In genomic region chr1:182897071-182897470, GRCm38 (mm10) we compare ENCODE assay signal across 20 mouse cellular contexts. TPM values are rescaled to one million over a fixed set of nuclear protein-coding genes. Genes with fewer than 3 reads are reported as not detected.
A peak's percentile ranks its signal among the peaks of the same experiment; 100 is the strongest.
DNase-seq lines count a peak whose midpoint lies in the region; ATAC-seq and TF ChIP-seq lines count a peak whose summit lies in the region.
"Had no signal": no experiment of that assay in that cellular context is flagged by ENCODE, and none has a peak within 500 bp of the region (broad histone marks: within the 10 kb centered on the region; RNA-seq: fewer than 3 reads in every experiment).

No protein-coding gene starts in this region.

- TF ChIP-seq POLR2A in olfactory bulb, adult 2 months (IDR thresholded peaks at IDR 0.05; ENCODE audit: insufficient read depth, low read depth, low read length) = no peak

- no peak for TF ChIP-seq CTCF in layer of hippocampus, adult 2 months (conservative IDR thresholded peaks at IDR 0.05)
- no peak for TF ChIP-seq CTCF in olfactory bulb, adult 2 months (IDR thresholded peaks at IDR 0.05; ENCODE audit: insufficient read depth, low read depth, low read length)

- DNase-seq in layer of hippocampus, adult 2 months (ENCODE audit: low spot score in 2 of 2) = no peak
- no peak for DNase-seq in layer of hippocampus, adult 8-10 months (ENCODE audit: low spot score in 2 of 2)
- DNase-seq in neural tube, embryonic 10.5 days (ENCODE audit: extremely low spot score, low spot score) = no peak
- no peak for DNase-seq in heart, postnatal 14 days
- DNase-seq: adrenal gland, adult 8-10 months; gastrocnemius, postnatal 14 days; kidney, adult 11 months; kidney, postnatal 36 days; liver; lung, embryonic 14.5 days; lung, postnatal 14 days; thymus, postnatal 25 days had no signal

- WGBS in forebrain, embryonic 12.5 days = 76% methylated on average over 6 of the region's 6 CpGs
- WGBS in forebrain, embryonic 16.5 days = 55% methylated on average over 6 of the region's 6 CpGs
- WGBS in neural tube, embryonic 13.5 days = 58% methylated on average over 6 of the region's 6 CpGs
- 55% methylated on average over 6 of the region's 6 CpGs for WGBS in olfactory bulb, adult 2 months

- no peaks in the 10 kb centered on the region for H3K27me3 ChIP-seq in forebrain, embryonic 12.5 days
- no peaks in the 10 kb centered on the region for H3K27me3 ChIP-seq in forebrain, embryonic 16.5 days (replicated peaks; ENCODE audit: control insufficient read depth, insufficient read depth, low read length)
- H3K27me3 ChIP-seq in neural tube, embryonic 13.5 days = no peaks in the 10 kb centered on the region
- H3K27me3 ChIP-seq: embryonic facial prominence, embryonic 12.5 days; kidney, embryonic 15.5 days had no signal

- H3K27ac ChIP-seq in forebrain, embryonic 12.5 days = peak overlapping the region; percentile 33; the same call in 1 of the 2 replicates
- H3K27ac ChIP-seq in forebrain, embryonic 16.5 days (ENCODE audit: low read length) = no peak overlapping the region
- H3K27ac ChIP-seq in layer of hippocampus, adult 2 months = peak overlapping the region; percentile 56; the same call in 1 of the 2 replicates
- peak overlapping the region; percentile 74 for H3K27ac ChIP-seq in neural tube, embryonic 13.5 days (replicated peaks)
- H3K27ac ChIP-seq in olfactory bulb, adult 2 months (ENCODE audit: insufficient read depth, low read depth, low read length) = peak overlapping the region; percentile 24; the same call in 1 of the 2 replicates
- H3K27ac ChIP-seq: embryonic facial prominence, embryonic 12.5 days; kidney, embryonic 15.5 days; liver, embryonic 14.5 days had no signal

- no peak for ATAC-seq in forebrain, embryonic 12.5 days (ENCODE audit: low FRiP score)
- ATAC-seq in forebrain, embryonic 16.5 days = no peak
- peak; percentile 49; the same call in 1 of the 2 replicates for ATAC-seq in neural tube, embryonic 13.5 days (ENCODE audit: low read depth)

- H3K4me3 ChIP-seq in forebrain, embryonic 12.5 days (replicated peaks) = no peak overlapping the region
- H3K4me3 ChIP-seq in forebrain, embryonic 16.5 days (replicated peaks; ENCODE audit: low read length) = no peak overlapping the region
- no peak overlapping the region for H3K4me3 ChIP-seq in layer of hippocampus, adult 2 months
- no peak overlapping the region for H3K4me3 ChIP-seq in neural tube, embryonic 13.5 days
- H3K4me3 ChIP-seq in olfactory bulb, adult 2 months (ENCODE audit: insufficient read depth, low read depth, low read length) = no peak overlapping the region
- H3K4me3 ChIP-seq: embryonic facial prominence, embryonic 12.5 days; kidney, embryonic 15.5 days had no signal

- H3K9me3 ChIP-seq in forebrain, embryonic 12.5 days = no peaks in the 10 kb centered on the region
- no peaks in the 10 kb centered on the region for H3K9me3 ChIP-seq in forebrain, embryonic 16.5 days (ENCODE audit: control insufficient read depth, low read length)
- H3K9me3 ChIP-seq in neural tube, embryonic 13.5 days = no peaks in the 10 kb centered on the region
- H3K9me3 ChIP-seq: embryonic facial prominence, embryonic 12.5 days; kidney, embryonic 15.5 days had no signal

- H3K9ac ChIP-seq in forebrain, embryonic 12.5 days = no peak overlapping the region
- H3K9ac ChIP-seq in forebrain, embryonic 16.5 days (replicated peaks; ENCODE audit: low read depth, low read length) = no peak overlapping the region
- H3K9ac ChIP-seq in neural tube, embryonic 13.5 days = no peak overlapping the region
- H3K9ac ChIP-seq: embryonic facial prominence, embryonic 12.5 days; kidney, embryonic 15.5 days; liver, embryonic 14.5 days; lung, embryonic 14.5 days had no signal

- H3K4me1 ChIP-seq in forebrain, embryonic 12.5 days = peaks cover 12% of the 10 kb centered on the region
- H3K4me1 ChIP-seq in forebrain, embryonic 16.5 days (replicated peaks; ENCODE audit: control insufficient read depth, insufficient read depth, low read length) = peaks cover 7% of the 10 kb centered on the region; the same call in 1 of the 2 replicates
- peaks cover 17% of the 10 kb centered on the region for H3K4me1 ChIP-seq in neural tube, embryonic 13.5 days (replicated peaks)
- peaks cover 18% of the 10 kb centered on the region for H3K4me1 ChIP-seq in olfactory bulb, adult 2 months (ENCODE audit: control insufficient read depth, insufficient read depth, low read length)
- H3K4me1 ChIP-seq: embryonic facial prominence, embryonic 12.5 days had no signal

- intact Hi-C loops in heart, postnatal 14 days (cut with DNase I) = loop anchor here (5.0 kb wide), 1 partner anchor 100 kb away; no protein-coding TSS in a partner anchor

- H3K36me3 ChIP-seq in forebrain, embryonic 12.5 days (replicated peaks) = no peaks in the 10 kb centered on the region
- H3K36me3 ChIP-seq in forebrain, embryonic 16.5 days (ENCODE audit: control insufficient read depth, insufficient read depth) = no peaks in the 10 kb centered on the region
- peaks cover 12% of the 10 kb centered on the region for H3K36me3 ChIP-seq in neural tube, embryonic 13.5 days
- H3K36me3 ChIP-seq: embryonic facial prominence, embryonic 12.5 days; G1E; kidney, embryonic 15.5 days had no signal

- H3K4me2 ChIP-seq in forebrain, embryonic 12.5 days = no peak overlapping the region
- no peak overlapping the region for H3K4me2 ChIP-seq in forebrain, embryonic 16.5 days (ENCODE audit: low read length)
- H3K4me2 ChIP-seq in neural tube, embryonic 13.5 days = no peak overlapping the region
- H3K4me2 ChIP-seq: embryonic facial prominence, embryonic 12.5 days; kidney, embryonic 15.5 days; lung, embryonic 14.5 days had no signal

RNA-seq across cellular contexts. Expression of gene Tlr5, which starts 57.5 kb away (rescaled TPM):
- polyA plus RNA-seq in forebrain, embryonic 12.5 days (2016; fragmentation: Nextera tagmentation; extraction: Ambion mirVana) = 0.17 and 0.31 TPM in 2 replicates
- 0.09 TPM in 1 of 2 replicates, not detected in the other for polyA plus RNA-seq in forebrain, embryonic 16.5 days (2015; fragmentation: Nextera tagmentation; extraction: Ambion mirVana)
- total RNA-seq in layer of hippocampus, adult 2 months (2021) = under 1 TPM; 0.22 to 0.44 TPM
- total RNA-seq in layer of hippocampus, adult 8-10 months (2022) = under 1 TPM; 0.18 to 0.55 (median 0.38) TPM
- polyA plus RNA-seq in neural tube, embryonic 13.5 days (2015; fragmentation: Nextera tagmentation; extraction: Ambion mirVana) = 0.39 and 0.58 TPM in 2 replicates
- not detected in 2 replicates for polyA plus RNA-seq in olfactory bulb, adult 2 months (2012; ENCODE audit: insufficient read depth, insufficient read length, low replicate concordance, missing spikeins)
- 1 to 10 TPM; 1.7 to 2.1 TPM for total RNA-seq in heart, postnatal 14 days (2021)
- polyA plus RNA-seq: G1E had no signal
